Mouse (Mus musculus): ENCODE results near the gene Rpl18.

The Rpl18 gene

GRCm38 (mm10) chr7:45715090-45715708, at the start of gene Rpl18:
Gene Rpl18 (plus strand): TSS chr7:45715457.
- in situ Hi-C loops (cut with MboI), result no loop called here

GRCm38 (mm10) chr7:45666161-45666560, 49.1 kb upstream of the Rpl18 start, which contains the start of gene Fut2:
Gene Fut2 (minus strand): TSS chr7:45666394.
- in situ Hi-C loops (cut with MboI), result no loop called here

- in situ Hi-C loops (cut with MboI), result no loop called here
Measured at GRCm38 (mm10) chr7:45667761-45668160, 47.5 kb upstream of the Rpl18 start.

GRCm38 (mm10) chr7:45668921-45669320, 46.3 kb upstream of the Rpl18 start:
- in situ Hi-C loops (cut with MboI), result no loop called here

- in situ Hi-C loops (cut with MboI), result no loop called here
Measured at GRCm38 (mm10) chr7:45677627-45678295, 37.5 kb upstream of the Rpl18 start.

GRCm38 (mm10) chr7:45678513-45678912, 36.7 kb upstream of the Rpl18 start:
- in situ Hi-C loops (cut with MboI), result no loop called here

- in situ Hi-C loops (cut with MboI), result no loop called here
Measured at GRCm38 (mm10) chr7:45679966-45680621, 35.2 kb upstream of the Rpl18 start.

GRCm38 (mm10) chr7:45681046-45681736, 34.1 kb upstream of the Rpl18 start:
- in situ Hi-C loops (cut with MboI), result no loop called here

- in situ Hi-C loops (cut with MboI), result no loop called here
Measured at GRCm38 (mm10) chr7:45682144-45683126, 32.8 kb upstream of the Rpl18 start.

- in situ Hi-C loops (cut with MboI), result no loop called here
Measured at GRCm38 (mm10) chr7:45683396-45684050, 31.7 kb upstream of the Rpl18 start, which contains the start of gene Ntn5. Gene Ntn5 (plus strand): TSS chr7:45684022.

GRCm38 (mm10) chr7:45685811-45686210, 29.4 kb upstream of the Rpl18 start:
- in situ Hi-C loops (cut with MboI), result no loop called here

GRCm38 (mm10) chr7:45686841-45687240, 28.4 kb upstream of the Rpl18 start:
- in situ Hi-C loops (cut with MboI), result no loop called here

- in situ Hi-C loops (cut with MboI), result no loop called here
Measured at GRCm38 (mm10) chr7:45689099-45689498, 26.2 kb upstream of the Rpl18 start.

- in situ Hi-C loops (cut with MboI), result no loop called here
Measured at GRCm38 (mm10) chr7:45689800-45690199, 25.5 kb upstream of the Rpl18 start.

GRCm38 (mm10) chr7:45692364-45692763, 22.9 kb upstream of the Rpl18 start:
- in situ Hi-C loops (cut with MboI), result no loop called here

- in situ Hi-C loops (cut with MboI), result no loop called here
Measured at GRCm38 (mm10) chr7:45693921-45694591, 21.2 kb upstream of the Rpl18 start, which contains the start of gene Sec1. Gene Sec1 (minus strand): TSS chr7:45694402.

GRCm38 (mm10) chr7:45695098-45695497, 20.2 kb upstream of the Rpl18 start:
- in situ Hi-C loops (cut with MboI), result no loop called here

- in situ Hi-C loops (cut with MboI), result no loop called here
Measured at GRCm38 (mm10) chr7:45697894-45698293, 17.4 kb upstream of the Rpl18 start.

- in situ Hi-C loops (cut with MboI), result no loop called here
Measured at GRCm38 (mm10) chr7:45699523-45700141, 15.6 kb upstream of the Rpl18 start, which contains the start of gene Car11. Gene Car11 (plus strand): TSS chr7:45699843.
